In genomic region chr11:53858761-53859580, GRCm38 (mm10) we compare ENCODE assay signal across 8 mouse cellular contexts. TPM values are rescaled to one million over a fixed set of nuclear protein-coding genes. Genes with fewer than 3 reads are reported as not detected.
A peak's percentile ranks its signal among the peaks of the same experiment; 100 is the strongest.
DNase-seq lines count a peak whose midpoint lies in the region; ATAC-seq and TF ChIP-seq lines count a peak whose summit lies in the region.
"Not testable (repeated sequence)": the region's sequence is repeated elsewhere in the genome, so short reads cannot be mapped to it uniquely, and the experiment has no call there.

Gene Gm12216 (minus strand): TSS chr11:53859256.

- peak within 1 kb of the TSS; percentile 47 for H3K4me2 ChIP-seq in hindbrain, embryonic 14.5 days (replicated peaks)

- peak within 1 kb of the TSS; percentile 16 for H3K9ac ChIP-seq in hindbrain, embryonic 14.5 days

- intact Hi-C loops in gastrocnemius, postnatal 14 days (cut with DNase I; ENCODE audit: low total_unique reads); left cerebral cortex, adult 2 months (cut with DNase I): not testable (repeated sequence)

- H3K27me3 ChIP-seq in hindbrain, embryonic 14.5 days (ENCODE audit: control insufficient read depth, insufficient read depth, low read length) = not testable (repeated sequence)

- H3K4me3 ChIP-seq in cortical plate, adult 2 months (ENCODE audit: insufficient read depth, low read length) = peak within 1 kb of the TSS; percentile 54
- peak within 1 kb of the TSS; percentile 32 for H3K4me3 ChIP-seq in hindbrain, embryonic 14.5 days (replicated peaks; ENCODE audit: low read length)
- peak within 1 kb of the TSS; percentile 54 for H3K4me3 ChIP-seq in left cerebral cortex, adult 2 months

- ATAC-seq in hindbrain, embryonic 14.5 days (ENCODE audit: low FRiP score) = not testable (repeated sequence)

- H3K27ac ChIP-seq in cortical plate, adult 2 months (ENCODE audit: insufficient read depth, low read length) = peak within 1 kb of the TSS; percentile 82
- H3K27ac ChIP-seq in hindbrain, embryonic 14.5 days = not testable (repeated sequence)
- peak within 1 kb of the TSS; percentile 55; the same call in 1 of the 2 replicates for H3K27ac ChIP-seq in left cerebral cortex, adult 2 months

- not testable (repeated sequence) for H3K36me3 ChIP-seq in hindbrain, embryonic 14.5 days (replicated peaks; ENCODE audit: control insufficient read depth, insufficient read depth)

- 13% methylated on average over 41 of the region's 50 CpGs for WGBS in hindbrain, embryonic 14.5 days

- DNase-seq in adrenal gland, adult (ENCODE audit: inconsistent age in 2 of 2, low spot score in 1 of 2) = peak; percentile 76 to 89
- peak; percentile 48 for DNase-seq in gastrocnemius, postnatal 14 days
- DNase-seq in hindbrain, embryonic 14.5 days (ENCODE audit: low spot score); left cerebral cortex, adult 2 months (ENCODE audit: extremely low spot score in 1 of 2, low spot score in 2 of 2): not testable (repeated sequence)
- peak; percentile 64 to 74 for DNase-seq in lung, postnatal 4 days
- DNase-seq in ovary, adult 18-20 months (ENCODE audit: low spot score) = peak; percentile 46
- DNase-seq in urinary bladder, adult 2 months (ENCODE audit: low spot score) = peak; percentile 39

- TF ChIP-seq CTCF in cortical plate, adult 2 months (IDR thresholded peaks at IDR 0.05; ENCODE audit: extremely low read depth, insufficient read depth, low read length) = not testable (repeated sequence)
- TF ChIP-seq CTCF in left cerebral cortex, adult 2 months (IDR thresholded peaks at IDR 0.05) = peak; percentile 44

- TF ChIP-seq POLR2A in cortical plate, adult 2 months (IDR thresholded peaks at IDR 0.05; ENCODE audit: extremely low read depth, insufficient read depth, low read length) = not testable (repeated sequence)

- not testable (repeated sequence) for H3K4me1 ChIP-seq in cortical plate, adult 2 months (ENCODE audit: control insufficient read depth, insufficient read depth, low read length); hindbrain, embryonic 14.5 days (replicated peaks; ENCODE audit: control insufficient read depth, insufficient read depth, low read length)

- not testable (repeated sequence) for H3K9me3 ChIP-seq in hindbrain, embryonic 14.5 days (ENCODE audit: control insufficient read depth, low read length)

RNA-seq across cellular contexts. Expression of gene Gm12216, which starts in this region (rescaled TPM):
- polyA plus RNA-seq in cortical plate, adult 2 months (2012; rRNA removed) = 3.7 and 5.5 TPM in 2 replicates
- 1 to 10 TPM; 2.1 to 3.7 TPM for total RNA-seq in gastrocnemius, postnatal 14 days (2021)
- 0.48 TPM in 1 of 2 replicates, not detected in the other for polyA plus RNA-seq in hindbrain, embryonic 14.5 days (2014; fragmentation: Nextera tagmentation; extraction: Ambion mirVana)
- total RNA-seq in left cerebral cortex, adult 2 months (2021) = 1 to 10 TPM; 3.0 to 5.9 TPM
- polyA plus RNA-seq in urinary bladder, adult 2 months (2012; rRNA removed) = 16.5 and 17.0 TPM in 2 replicates
